8 mouse cellular contexts compared by ENCODE assay signal in the genomic region with DNA sequence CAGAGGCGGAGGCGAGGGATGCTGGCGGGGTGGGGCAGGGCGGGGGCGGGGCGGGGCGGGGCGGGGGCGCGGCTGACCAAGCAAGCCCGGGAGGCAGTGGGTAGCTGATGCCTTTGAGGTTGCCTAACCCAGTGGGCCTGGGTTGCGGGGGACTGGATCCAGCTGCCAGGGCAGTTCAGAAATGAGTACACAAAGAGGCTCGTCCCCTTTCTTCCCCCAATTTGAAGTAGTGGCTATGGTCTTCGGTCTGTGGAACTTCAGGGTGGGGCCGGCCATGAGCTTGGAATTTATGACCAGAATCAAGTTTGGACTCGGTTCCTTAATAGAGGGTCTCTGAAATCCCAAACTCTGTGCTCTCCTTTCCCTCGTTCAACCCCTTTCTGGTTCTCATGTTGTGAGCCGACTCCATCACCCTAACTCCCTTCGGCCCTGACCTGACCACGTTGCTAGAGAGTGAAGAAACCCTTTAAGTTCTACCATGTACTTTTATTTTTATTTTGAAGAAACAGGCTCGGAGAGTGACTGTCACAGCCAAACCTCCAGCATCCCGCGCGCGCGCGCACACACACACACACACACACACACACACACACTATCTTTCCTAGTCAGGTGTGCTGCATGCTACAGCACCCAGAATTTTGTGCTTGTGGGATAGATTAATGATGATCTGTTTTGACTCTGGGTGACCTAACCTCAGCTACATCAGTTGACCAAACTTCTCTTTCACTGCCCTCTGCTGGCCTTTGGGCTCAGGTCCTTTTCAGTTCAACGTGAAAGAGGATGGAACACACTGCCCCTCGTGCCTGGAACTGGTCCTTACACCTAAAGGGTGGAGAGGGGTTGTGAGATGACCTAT. TPM values are rescaled to one million over a fixed set of nuclear protein-coding genes. Genes with fewer than 3 reads are reported as not detected.
DNase-seq lines count a peak whose midpoint lies in the region; ATAC-seq and TF ChIP-seq lines count a peak whose summit lies in the region.

No protein-coding gene starts in this region.

- H3K4me3 ChIP-seq in E14TG2a.4 (replicated peaks; ENCODE audit: low read length): peak overlapping the region; percentile 74
- H3K4me3 ChIP-seq in forebrain, embryonic 11.5 days (ENCODE audit: low read depth, low read length): peak overlapping the region; percentile 45
- H3K4me3 ChIP-seq in heart, embryonic 15.5 days: peak overlapping the region; percentile 57
- H3K4me3 ChIP-seq in liver, postnatal 0 days (ENCODE audit: low read depth, low read length): peak overlapping the region; percentile 72
- H3K4me3 ChIP-seq in neural tube, embryonic 13.5 days: peak overlapping the region; percentile 52

- H3K9ac ChIP-seq in forebrain, embryonic 11.5 days (ENCODE audit: low read length): peak overlapping the region; percentile 44
- peak overlapping the region; percentile 36; the same call in 1 of the 2 replicates for H3K9ac ChIP-seq in heart, embryonic 15.5 days
- H3K9ac ChIP-seq in liver, postnatal 0 days (replicated peaks): peak overlapping the region; percentile 71
- H3K9ac ChIP-seq in neural tube, embryonic 13.5 days: peak overlapping the region; percentile 67

- peak; percentile 77 for TF ChIP-seq CTCF in E14TG2a.4 (conservative IDR thresholded peaks at IDR 0.05; ENCODE audit: low read length)
- TF ChIP-seq CTCF in liver, postnatal 0 days (IDR thresholded peaks at IDR 0.05; ENCODE audit: low read depth): peak; percentile 100

- H3K4me1 ChIP-seq in E14TG2a.4 (replicated peaks; ENCODE audit: low read depth, low read length): peaks cover 59% of the 10 kb centered on the region
- peaks cover 7% of the 10 kb centered on the region; the same call in 1 of the 2 replicates for H3K4me1 ChIP-seq in forebrain, embryonic 11.5 days (replicated peaks; ENCODE audit: control insufficient read depth, insufficient read depth, low read length)
- peaks cover 47% of the 10 kb centered on the region for H3K4me1 ChIP-seq in heart, embryonic 15.5 days (replicated peaks)
- H3K4me1 ChIP-seq in liver, postnatal 0 days (ENCODE audit: insufficient read depth): peaks cover 35% of the 10 kb centered on the region
- peaks cover 42% of the 10 kb centered on the region for H3K4me1 ChIP-seq in neural tube, embryonic 13.5 days (replicated peaks)

- DNase-seq in c-Kit-positive CD71-positive TER-119-negative erythroid progenitor cells, embryonic 14.5 days (ENCODE audit: low read depth): peak; percentile 95
- peak; percentile 85 for DNase-seq in forebrain, embryonic 11.5 days (ENCODE audit: low spot score)
- peak; percentile 89 for DNase-seq in kidney, postnatal 14 days
- peak; percentile 88 for DNase-seq in liver, postnatal 0 days
- DNase-seq in testis, postnatal 10 days (ENCODE audit: low spot score): peak; percentile 89

- 9% methylated on average over 27 of the region's 29 CpGs for WGBS in forebrain, embryonic 11.5 days
- 4% methylated on average over 28 of the region's 29 CpGs for WGBS in heart, embryonic 15.5 days
- 5% methylated on average over 19 of the region's 29 CpGs for WGBS in liver, postnatal 0 days (ENCODE audit: insufficient replicate concordance)
- WGBS in neural tube, embryonic 13.5 days: 6% methylated on average over 19 of the region's 29 CpGs

- ATAC-seq in forebrain, embryonic 11.5 days (replicated peaks; ENCODE audit: low FRiP score): peak; percentile 87
- peak; percentile 12 for ATAC-seq in heart, embryonic 15.5 days (replicated peaks; ENCODE audit: insufficient number of reproducible peaks, insufficient read depth, low FRiP score, low read depth)
- peak; percentile 66 for ATAC-seq in liver, postnatal 0 days
- ATAC-seq in neural tube, embryonic 13.5 days (ENCODE audit: low read depth): peak; percentile 81

- peak overlapping the region; percentile 64 for H3K27ac ChIP-seq in forebrain, embryonic 11.5 days (ENCODE audit: low read depth, low read length)
- peak overlapping the region; percentile 71 for H3K27ac ChIP-seq in heart, embryonic 15.5 days
- peak overlapping the region; percentile 97 for H3K27ac ChIP-seq in liver, postnatal 0 days (ENCODE audit: low read depth)
- H3K27ac ChIP-seq in neural tube, embryonic 13.5 days (replicated peaks): peak overlapping the region; percentile 49

- no peaks in the 10 kb centered on the region for H3K9me3 ChIP-seq in E14TG2a.4 (ENCODE audit: low read length)
- no peaks in the 10 kb centered on the region for H3K9me3 ChIP-seq in forebrain, embryonic 11.5 days (ENCODE audit: control insufficient read depth, low read length)
- H3K9me3 ChIP-seq in heart, embryonic 15.5 days (replicated peaks): no peaks in the 10 kb centered on the region
- no peaks in the 10 kb centered on the region for H3K9me3 ChIP-seq in liver, postnatal 0 days (ENCODE audit: low read length)
- no peaks in the 10 kb centered on the region for H3K9me3 ChIP-seq in neural tube, embryonic 13.5 days

- H3K4me2 ChIP-seq in forebrain, embryonic 11.5 days (ENCODE audit: low read depth, low read length, severe bottlenecking): peak overlapping the region; percentile 62
- H3K4me2 ChIP-seq in heart, embryonic 15.5 days: peak overlapping the region; percentile 65
- H3K4me2 ChIP-seq in liver, postnatal 0 days (ENCODE audit: low read depth, low read length): peak overlapping the region; percentile 82
- H3K4me2 ChIP-seq in neural tube, embryonic 13.5 days: peak overlapping the region; percentile 69

- H3K27me3 ChIP-seq in E14TG2a.4 (ENCODE audit: insufficient read depth, low read length): peaks cover 14% of the 10 kb centered on the region
- no peaks in the 10 kb centered on the region for H3K27me3 ChIP-seq in forebrain, embryonic 11.5 days (ENCODE audit: control insufficient read depth, insufficient read depth, low read length)
- no peaks in the 10 kb centered on the region for H3K27me3 ChIP-seq in heart, embryonic 15.5 days
- H3K27me3 ChIP-seq in liver, postnatal 0 days (ENCODE audit: insufficient read depth, low read length): no peaks in the 10 kb centered on the region
- H3K27me3 ChIP-seq in neural tube, embryonic 13.5 days: no peaks in the 10 kb centered on the region

- TF ChIP-seq EP300 in liver, postnatal 0 days (IDR thresholded peaks at IDR 0.05; ENCODE audit: low read depth): peak; percentile 59; the same call in 1 of the 2 replicates

- no peaks in the 10 kb centered on the region for H3K36me3 ChIP-seq in E14TG2a.4 (ENCODE audit: insufficient read depth, low read length)
- H3K36me3 ChIP-seq in forebrain, embryonic 11.5 days (ENCODE audit: control insufficient read depth, insufficient read depth, low read length): no peaks in the 10 kb centered on the region
- H3K36me3 ChIP-seq in heart, embryonic 15.5 days: no peaks in the 10 kb centered on the region
- H3K36me3 ChIP-seq in liver, postnatal 0 days (replicated peaks; ENCODE audit: insufficient read depth, low read length): 0 out of 2 replicates have a peak, but pooled peaks cover 4% of the 10 kb centered on the region
- H3K36me3 ChIP-seq in neural tube, embryonic 13.5 days: no peaks in the 10 kb centered on the region

RNA-seq across cellular contexts. Expression of gene Plekho2, which starts 0.8 kb away (rescaled TPM):
- polyA plus RNA-seq in forebrain, embryonic 11.5 days (2014; fragmentation: Nextera tagmentation; extraction: Ambion mirVana): 8.3 and 8.8 TPM in 2 replicates
- 9.8 and 14.8 TPM in 2 replicates for polyA plus RNA-seq in heart, embryonic 15.5 days (2015; fragmentation: Nextera tagmentation; extraction: Ambion mirVana)
- 14.3 and 14.5 TPM in 2 replicates for polyA plus RNA-seq in liver, postnatal 0 days (2015; fragmentation: Nextera tagmentation; extraction: Ambion mirVana)
- 7.6 and 9.5 TPM in 2 replicates for polyA plus RNA-seq in neural tube, embryonic 13.5 days (2015; fragmentation: Nextera tagmentation; extraction: Ambion mirVana)

RNA-seq across cellular contexts. Expression of gene Pif1, which starts 6.3 kb away (rescaled TPM):
- polyA plus RNA-seq in forebrain, embryonic 11.5 days (2014; fragmentation: Nextera tagmentation; extraction: Ambion mirVana): 26.2 and 31.8 TPM in 2 replicates
- polyA plus RNA-seq in heart, embryonic 15.5 days (2015; fragmentation: Nextera tagmentation; extraction: Ambion mirVana): 9.8 and 12.8 TPM in 2 replicates
- 3.2 and 3.5 TPM in 2 replicates for polyA plus RNA-seq in liver, postnatal 0 days (2015; fragmentation: Nextera tagmentation; extraction: Ambion mirVana)
- polyA plus RNA-seq in neural tube, embryonic 13.5 days (2015; fragmentation: Nextera tagmentation; extraction: Ambion mirVana): 3.1 and 3.2 TPM in 2 replicates

RNA-seq across cellular contexts. Expression of gene Rbpms2, which starts 48.8 kb away (rescaled TPM):
- 20.3 and 23.6 TPM in 2 replicates for polyA plus RNA-seq in forebrain, embryonic 11.5 days (2014; fragmentation: Nextera tagmentation; extraction: Ambion mirVana)
- 90.2 and 98.2 TPM in 2 replicates for polyA plus RNA-seq in heart, embryonic 15.5 days (2015; fragmentation: Nextera tagmentation; extraction: Ambion mirVana)
- 23.5 and 26.1 TPM in 2 replicates for polyA plus RNA-seq in liver, postnatal 0 days (2015; fragmentation: Nextera tagmentation; extraction: Ambion mirVana)
- 6.2 and 6.3 TPM in 2 replicates for polyA plus RNA-seq in neural tube, embryonic 13.5 days (2015; fragmentation: Nextera tagmentation; extraction: Ambion mirVana)

Comparison
In these comparisons a context has a peak if more than half of its experiments do, and no peak if none do; other contexts are left out.
1. Peak in every context shown above with its lines: DNase-seq, ATAC-seq, H3K4me3 ChIP-seq and H3K27ac ChIP-seq.
2. ATAC-seq: peak in every context shown above with its lines; median percentile 87 in forebrain, embryonic 11.5 days; 81 in neural tube, embryonic 13.5 days; 66 in liver, postnatal 0 days; 12 in heart, embryonic 15.5 days.